Mouse (Mus musculus) lung, embryonic 15.5 days (tissue): ENCODE measurements at regions not wholly inside any gene's neighbourhood (a gene's known extent, or its start where the extent isn't known, plus 50 kb on each side); places are given as distances from the start of the nearest gene placed in this dataset.

Source experiments
- ATAC-seq: fragments of 200-750 bp; cut with Nextera tagmentation; 2 replicates; pipeline ENCODE4 v1.8.0; 2017; ENCODE audit warnings: moderate number of reproducible peaks, borderline replicate concordance; ENCODE audit not compliant: low FRiP score, low TSS enrichment; ENCODE audit errors: extremely low read depth
- H3K27ac ChIP-seq: fragments of 300-500 bp; sonication (generic); 2 replicates; pipeline ENCODE4 v1.5.1; 2015; ENCODE audit warnings: moderate library complexity, mild to moderate bottlenecking, inconsistent platforms
- H3K27me3 ChIP-seq: fragments of 300-500 bp; sonication (generic); 2 replicates; pipeline ENCODE4 v1.6.1; 2015; ENCODE audit warnings: inconsistent platforms
- H3K36me3 ChIP-seq: fragments of 300-500 bp; sonication (generic); 2 replicates; pipeline ENCODE4 v1.6.1; 2015; ENCODE audit warnings: inconsistent platforms
- H3K4me1 ChIP-seq: fragments of 300-500 bp; sonication (generic); 2 replicates; pipeline ENCODE4 v1.6.1; 2015; ENCODE audit warnings: inconsistent platforms
- H3K4me2 ChIP-seq: fragments of 300-500 bp; sonication (generic); 2 replicates; pipeline ENCODE4 v1.6.1; 2015; ENCODE audit warnings: inconsistent platforms, mild to moderate bottlenecking, moderate library complexity
- H3K4me3 ChIP-seq: fragments of 300-500 bp; sonication (generic); 2 replicates; pipeline ENCODE4 v1.5.1; 2015; ENCODE audit warnings: mild to moderate bottlenecking, inconsistent platforms
- H3K9ac ChIP-seq: fragments of 300-500 bp; sonication (generic); 2 replicates; pipeline ENCODE4 v1.6.1; 2015; ENCODE audit warnings: inconsistent platforms
- H3K9me3 ChIP-seq: fragments of 300-500 bp; sonication (generic); 2 replicates; pipeline ENCODE4 v1.6.1; 2016; ENCODE audit warnings: inconsistent platforms
- WGBS: fragments of 180-500 bp; shearing (Covaris S2); methylation state at CpG from one replicate; pipeline ENCODE4 v1.1.7; 2015; 5-methylcytosine and 5-hydroxymethylcytosine counted together

GRCm38 (mm10) chr16:29774949-29775348 lies 195.8 kb downstream of the Opa1 start:
- Histone ChIP-seq H3K9me3 (no peaks in the 10 kb centered on the region), H3K4me3 (no peak overlapping the region), H3K9ac (no peak overlapping the region), H3K4me1 (peaks cover 43% of the 10 kb centered on the region), H3K4me2 (no peak overlapping the region), H3K36me3 (no peaks in the 10 kb centered on the region), H3K27me3 (no peaks in the 10 kb centered on the region), H3K27ac (peak overlapping the region; percentile 59; the same call in 1 of the 2 replicates)
- peak; percentile 50; the same call in 1 of the 2 replicates for ATAC-seq
- 17% methylated on average over 2 of the region's 2 CpGs for WGBS

- 75% methylated on average over 5 of the region's 5 CpGs for WGBS
- no peaks in the 10 kb centered on the region for H3K9me3 ChIP-seq
- H3K4me2 ChIP-seq, result no peak overlapping the region
- H3K27ac ChIP-seq, result 0 out of 2 replicates have a peak overlapping the region, but pooled peaks have one; percentile 7
- H3K27me3 ChIP-seq, result no peaks in the 10 kb centered on the region
- ATAC-seq, result no peak
- no peaks in the 10 kb centered on the region for H3K36me3 ChIP-seq
- H3K4me3 ChIP-seq, result no peak overlapping the region
- H3K4me1 ChIP-seq, result peaks cover 41% of the 10 kb centered on the region
- H3K9ac ChIP-seq, result no peak overlapping the region
These were observed 196.7 kb downstream of the Opa1 start for GRCm38 (mm10) chr16:29775879-29776278.

- no peak overlapping the region for H3K4me2 ChIP-seq
- no peak overlapping the region for H3K4me3 ChIP-seq
- no peaks in the 10 kb centered on the region for H3K36me3 ChIP-seq
- H3K9me3 ChIP-seq, result peaks cover 5% of the 10 kb centered on the region; the same call in 1 of the 2 replicates
- WGBS, result 51% methylated on average over 4 of the region's 4 CpGs
- H3K4me1 ChIP-seq, result peaks cover 10% of the 10 kb centered on the region
- no peak overlapping the region for H3K27ac ChIP-seq
- H3K9ac ChIP-seq, result no peak overlapping the region
- no peaks in the 10 kb centered on the region for H3K27me3 ChIP-seq
- no peak for ATAC-seq
These were observed 203.3 kb downstream of the Opa1 start for GRCm38 (mm10) chr16:29782441-29782840.

- ATAC-seq, result no peak
- H3K4me2 ChIP-seq, result no peak overlapping the region
- no peaks in the 10 kb centered on the region for H3K27me3 ChIP-seq
- H3K9ac ChIP-seq, result no peak overlapping the region
- no peaks in the 10 kb centered on the region for H3K36me3 ChIP-seq
- H3K4me3 ChIP-seq, result no peak overlapping the region
- no peak overlapping the region for H3K27ac ChIP-seq
- WGBS, result 90% methylated on average over 3 of the region's 3 CpGs
- H3K4me1 ChIP-seq, result peaks cover 18% of the 10 kb centered on the region
- H3K9me3 ChIP-seq, result peaks cover 5% of the 10 kb centered on the region; the same call in 1 of the 2 replicates
These were observed 206.0 kb downstream of the Opa1 start for GRCm38 (mm10) chr16:29785114-29785513.

GRCm38 (mm10) chr16:29786540-29786939 lies 207.4 kb downstream of the Opa1 start:
- WGBS, result 78% methylated on average over 8 of the region's 8 CpGs
- no peak for ATAC-seq
- no peaks in the 10 kb centered on the region for H3K36me3 ChIP-seq
- H3K4me2 ChIP-seq, result no peak overlapping the region
- peak overlapping the region; percentile 31; the same call in 1 of the 2 replicates for H3K27ac ChIP-seq
- H3K4me3 ChIP-seq, result no peak overlapping the region
- H3K4me1 ChIP-seq, result peaks cover 18% of the 10 kb centered on the region
- H3K27me3 ChIP-seq, result no peaks in the 10 kb centered on the region
- H3K9ac ChIP-seq, result no peak overlapping the region
- peaks cover 5% of the 10 kb centered on the region; the same call in 1 of the 2 replicates for H3K9me3 ChIP-seq

- Histone ChIP-seq H3K4me3 (no peak overlapping the region), H3K4me1 (peaks cover 18% of the 10 kb centered on the region), H3K36me3 (no peaks in the 10 kb centered on the region), H3K27me3 (no peaks in the 10 kb centered on the region), H3K9me3 (peaks cover 5% of the 10 kb centered on the region; the same call in 1 of the 2 replicates), H3K27ac (peak overlapping the region; percentile 92), H3K9ac (no peak overlapping the region), H3K4me2 (no peak overlapping the region)
- peak; percentile 77 for ATAC-seq
- WGBS, result 58% methylated on average over 5 of the region's 5 CpGs
These were observed 208.7 kb downstream of the Opa1 start for GRCm38 (mm10) chr16:29787633-29788511.

- peaks cover 18% of the 10 kb centered on the region for H3K4me1 ChIP-seq
- H3K9ac ChIP-seq, result no peak overlapping the region
- H3K4me3 ChIP-seq, result no peak overlapping the region
- H3K36me3 ChIP-seq, result no peaks in the 10 kb centered on the region
- H3K4me2 ChIP-seq, result no peak overlapping the region
- no peak for ATAC-seq
- no peak overlapping the region for H3K27ac ChIP-seq
- WGBS, result 87% methylated on average over 3 of the region's 3 CpGs
- no peaks in the 10 kb centered on the region for H3K27me3 ChIP-seq
- H3K9me3 ChIP-seq, result peaks cover 4% of the 10 kb centered on the region; the same call in 1 of the 2 replicates
These were observed 210.9 kb downstream of the Opa1 start for GRCm38 (mm10) chr16:29790064-29790463.

GRCm38 (mm10) chr16:29799250-29799649 lies 220.1 kb downstream of the Opa1 start:
- Histone ChIP-seq H3K4me1 (peaks cover 21% of the 10 kb centered on the region), H3K27ac (no peak overlapping the region), H3K9me3 (no peaks in the 10 kb centered on the region), H3K36me3 (no peaks in the 10 kb centered on the region), H3K9ac (no peak overlapping the region), H3K4me3 (no peak overlapping the region), H3K27me3 (no peaks in the 10 kb centered on the region), H3K4me2 (no peak overlapping the region)
- WGBS, result 19% methylated on average over 3 of the region's 3 CpGs
- peak; percentile 27; the same call in 1 of the 2 replicates for ATAC-seq

GRCm38 (mm10) chr16:29799893-29800292 lies 220.8 kb downstream of the Opa1 start:
- Histone ChIP-seq H3K36me3 (no peaks in the 10 kb centered on the region), H3K4me3 (no peak overlapping the region), H3K9me3 (no peaks in the 10 kb centered on the region), H3K4me2 (no peak overlapping the region), H3K4me1 (peaks cover 21% of the 10 kb centered on the region), H3K27me3 (no peaks in the 10 kb centered on the region), H3K9ac (no peak overlapping the region), H3K27ac (no peak overlapping the region)
- 50% methylated on average over 3 of the region's 3 CpGs for WGBS
- no peak for ATAC-seq

- peaks cover 21% of the 10 kb centered on the region for H3K4me1 ChIP-seq
- H3K4me3 ChIP-seq, result no peak overlapping the region
- H3K27ac ChIP-seq, result no peak overlapping the region
- H3K9me3 ChIP-seq, result no peaks in the 10 kb centered on the region
- 16% methylated on average over 2 of the region's 2 CpGs for WGBS
- no peaks in the 10 kb centered on the region for H3K36me3 ChIP-seq
- no peaks in the 10 kb centered on the region for H3K27me3 ChIP-seq
- no peak for ATAC-seq
- no peak overlapping the region for H3K4me2 ChIP-seq
- no peak overlapping the region for H3K9ac ChIP-seq
These were observed 221.3 kb downstream of the Opa1 start for GRCm38 (mm10) chr16:29800457-29800856.

GRCm38 (mm10) chr16:29802085-29802484 lies 223.0 kb downstream of the Opa1 start:
- WGBS, result 78% methylated on average over 7 of the region's 7 CpGs
- no peak overlapping the region for H3K4me3 ChIP-seq

GRCm38 (mm10) chr16:29802603-29803002 lies 223.5 kb downstream of the Opa1 start:
- Histone ChIP-seq H3K9me3 (no peaks in the 10 kb centered on the region), H3K4me1 (peaks cover 24% of the 10 kb centered on the region), H3K4me3 (no peak overlapping the region), H3K9ac (no peak overlapping the region), H3K27me3 (no peaks in the 10 kb centered on the region), H3K27ac (peak overlapping the region; percentile 54), H3K36me3 (no peaks in the 10 kb centered on the region), H3K4me2 (no peak overlapping the region)
- WGBS, result 39% methylated on average over 6 of the region's 6 CpGs
- no peak for ATAC-seq

More at GRCm38 (mm10) chr16:29802085-29802484, 223.0 kb downstream of the Opa1 start:
- Histone ChIP-seq H3K4me1 (peaks cover 21% of the 10 kb centered on the region), H3K4me2 (no peak overlapping the region), H3K9ac (no peak overlapping the region), H3K36me3 (no peaks in the 10 kb centered on the region), H3K27ac (peak overlapping the region; percentile 54; the same call in 1 of the 2 replicates), H3K9me3 (no peaks in the 10 kb centered on the region), H3K27me3 (no peaks in the 10 kb centered on the region)
- no peak for ATAC-seq
